In genomic region chr3:130646110-130646810, GRCm38 (mm10) we compare ENCODE assay signal across 25 mouse cellular contexts. TPM values are rescaled to one million over a fixed set of nuclear protein-coding genes. Genes with fewer than 3 reads are reported as not detected.
"Had no signal": no experiment of that assay in that cellular context is flagged by ENCODE, and none has a peak within 500 bp of the region (broad histone marks: within the 10 kb centered on the region; RNA-seq: fewer than 3 reads in every experiment).

No protein-coding gene starts in this region.

- H3K4me3 ChIP-seq: left cerebral cortex, adult 2 months; limb, embryonic 12.5 days; liver, embryonic 13.5 days; midbrain, embryonic 15.5 days; myocyte; neural tube, embryonic 13.5 days had no signal

- H3K36me3 ChIP-seq: limb, embryonic 12.5 days; liver, embryonic 13.5 days; midbrain, embryonic 15.5 days; neural tube, embryonic 13.5 days had no signal

- H3K9me3 ChIP-seq: limb, embryonic 12.5 days; liver, embryonic 13.5 days; midbrain, embryonic 15.5 days; neural tube, embryonic 13.5 days had no signal

- ATAC-seq: midbrain, embryonic 15.5 days had no signal

- H3K4me2 ChIP-seq: limb, embryonic 12.5 days; liver, embryonic 13.5 days; midbrain, embryonic 11.5 days; midbrain, embryonic 15.5 days; neural tube, embryonic 13.5 days had no signal

- DNase-seq: kidney, adult 2 months; kidney, postnatal 25 days; layer of hippocampus, postnatal 36 days; liver, embryonic 13.5 days; lung, adult 2 months; lung, postnatal 14 days; lung, postnatal 4 days; thymus, adult 18-20 months; thymus, postnatal 36 days had no signal

- H3K27me3 ChIP-seq: limb, embryonic 12.5 days; liver, embryonic 13.5 days; midbrain, embryonic 15.5 days; neural tube, embryonic 13.5 days had no signal

- H3K27ac ChIP-seq: kidney, postnatal 0 days; left cerebral cortex, adult 2 months; limb, embryonic 12.5 days; liver, embryonic 13.5 days; midbrain, embryonic 15.5 days; neural tube, embryonic 13.5 days had no signal

- H3K4me1 ChIP-seq: liver, embryonic 13.5 days; midbrain, embryonic 15.5 days; neural tube, embryonic 13.5 days had no signal

- H3K9ac ChIP-seq: limb, embryonic 12.5 days; liver, embryonic 13.5 days; midbrain, embryonic 15.5 days; neural tube, embryonic 13.5 days had no signal

RNA-seq across cellular contexts. Expression of gene Etnppl, which starts 29.0 kb away (rescaled TPM):
- total RNA-seq: megakaryocyte progenitor cell, adult 5-6 weeks; megakaryocyte-erythroid progenitor cell, adult 5-6 weeks; monocyte, adult 5-6 weeks; neutrophil, adult 5-6 weeks had no signal
- polyA plus RNA-seq: liver, embryonic 13.5 days; lung, adult 2 months; lung, embryonic 16.5 days; midbrain, embryonic 11.5 days; midbrain, embryonic 15.5 days; myocyte; neural tube, embryonic 13.5 days; spleen, adult 2 months; stomach, embryonic 16.5 days; testis, adult 2 months; urinary bladder, adult 2 months had no signal
